Mouse (Mus musculus) embryonic fibroblast, embryonic 13.5 days (primary cell): Measurements from ENCODE around the gene Zbtb42. TPM values are rescaled to one million over a fixed set of nuclear protein-coding genes. Genes with fewer than 3 reads are reported as not detected.

Experiments
- H3K27ac ChIP-seq: 2 replicates; pipeline ENCODE4 v1.5.1; 2012; ENCODE audit warnings: low read length, control low read depth, inconsistent platforms; ENCODE audit not compliant: insufficient read depth
- H3K4me1 ChIP-seq: 2 replicates; pipeline ENCODE4 v1.6.1; 2011; ENCODE audit warnings: low read length; ENCODE audit not compliant: control insufficient read depth, insufficient read depth
- H3K4me3 ChIP-seq: 2 replicates; pipeline ENCODE4 v1.5.1; 2011; ENCODE audit warnings: mild to moderate bottlenecking, control low read depth, low read length; ENCODE audit not compliant: insufficient read depth
- CTCF ChIP-seq: IDR thresholded peaks from 2 replicates; pipeline ENCODE4 v1.5.1; 2011; ENCODE audit warnings: mild to moderate bottlenecking, control low read depth, low read length, moderate library complexity, borderline replicate concordance; ENCODE audit not compliant: insufficient read depth
- POLR2A ChIP-seq: IDR thresholded peaks from 2 replicates; pipeline ENCODE4 v1.6.1; 2011; ENCODE audit warnings: low read depth, mild to moderate bottlenecking, control low read depth, low read length, moderate library complexity
- polyA plus RNA-seq: library from polyadenylated mRNA; stranded (reverse); fragments of >200 nt; gene quantifications from 2 replicates; pipeline ENCODE4 v1.2.4, GENCODE M21; 2011; ENCODE audit warnings: low read depth; ENCODE audit not compliant: missing spikeins, insufficient read length

The Zbtb42 gene
- polyA plus RNA-seq, 1 experiment: 1.2 TPM

DNA sequence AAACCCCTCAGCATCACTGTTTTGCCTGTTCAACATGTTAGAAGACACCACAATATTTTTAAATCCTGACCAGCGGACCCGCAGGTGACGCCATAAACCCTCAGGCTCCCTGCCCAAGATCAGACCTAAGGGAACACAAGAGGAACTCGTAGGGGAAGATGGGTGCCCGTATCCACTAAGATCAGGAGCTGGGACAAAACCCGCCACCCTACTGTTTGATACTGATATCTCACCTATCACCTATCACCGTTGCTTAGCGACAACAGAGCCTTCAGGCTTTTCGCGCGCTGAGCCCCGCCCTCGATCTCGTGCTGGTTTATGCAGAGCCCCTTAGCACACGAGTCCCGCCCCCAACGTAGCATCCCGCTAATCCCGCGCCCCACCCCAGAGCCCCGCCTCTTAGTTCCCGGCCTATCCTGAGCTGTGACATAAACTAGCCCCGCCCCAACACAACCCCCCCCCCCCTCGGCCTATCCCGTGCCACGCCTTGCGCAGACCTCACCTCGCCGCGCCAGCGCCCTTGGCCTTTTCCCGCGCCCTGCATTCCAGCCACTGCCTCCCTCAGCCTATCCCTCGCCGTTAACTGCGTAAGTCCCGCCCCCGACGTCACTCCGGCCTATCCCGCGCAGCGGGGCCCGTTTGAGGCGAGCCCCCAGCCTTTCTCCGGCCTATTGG, 34.3 kb upstream of the Zbtb42 start, which contains the start of gene Siva1:
Gene Siva1, plus strand, starts transcription at position 500 of the 675 bp plus-strand sequence.
- TF ChIP-seq CTCF (no peak), POLR2A (0 out of 2 replicates have a peak, but pooled peaks have one; percentile 36)
- Histone ChIP-seq H3K4me3 (peak within 1 kb of the TSS; percentile 64), H3K4me1 (peaks cover 16% of the 10 kb centered on the region), H3K27ac (peak within 1 kb of the TSS; percentile 72)

DNA sequence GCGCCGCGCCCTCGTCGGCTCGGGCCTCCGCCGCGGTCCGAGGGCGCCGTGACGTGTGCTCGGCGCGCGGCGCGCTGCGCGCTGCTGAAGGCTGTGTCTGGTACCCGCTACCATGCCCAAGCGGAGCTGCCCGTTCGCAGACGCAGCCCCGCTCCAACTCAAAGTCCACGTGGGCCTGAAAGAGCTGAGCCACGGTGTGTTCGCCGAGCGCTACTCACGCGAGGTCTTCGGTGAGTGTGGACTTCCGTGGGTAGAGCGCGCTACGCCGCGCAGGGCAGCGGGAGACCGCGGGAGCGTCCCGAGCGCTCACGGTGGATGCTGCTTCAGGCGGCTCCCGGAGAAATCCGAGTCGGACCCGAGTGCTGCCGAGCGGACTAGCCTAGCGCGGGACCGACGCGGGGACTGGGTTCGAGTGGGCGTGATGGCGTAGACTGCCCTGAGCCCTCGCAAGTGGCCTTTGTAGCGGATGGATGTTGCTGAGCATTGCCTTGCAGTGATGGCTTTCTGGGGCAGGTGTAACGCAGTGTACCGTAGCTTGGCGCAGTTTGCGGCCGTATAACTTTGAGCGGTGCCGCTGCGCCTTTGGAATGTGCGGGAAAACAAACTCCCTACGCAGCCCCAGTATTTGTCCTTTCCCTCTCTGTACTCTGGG, 33.6 kb upstream of the Zbtb42 start:
- peak overlapping the region; percentile 72 for H3K27ac ChIP-seq
- peaks cover 16% of the 10 kb centered on the region for H3K4me1 ChIP-seq
- TF ChIP-seq POLR2A: peak; percentile 79
- no peak for TF ChIP-seq CTCF
- H3K4me3 ChIP-seq: peak overlapping the region; percentile 64

DNA sequence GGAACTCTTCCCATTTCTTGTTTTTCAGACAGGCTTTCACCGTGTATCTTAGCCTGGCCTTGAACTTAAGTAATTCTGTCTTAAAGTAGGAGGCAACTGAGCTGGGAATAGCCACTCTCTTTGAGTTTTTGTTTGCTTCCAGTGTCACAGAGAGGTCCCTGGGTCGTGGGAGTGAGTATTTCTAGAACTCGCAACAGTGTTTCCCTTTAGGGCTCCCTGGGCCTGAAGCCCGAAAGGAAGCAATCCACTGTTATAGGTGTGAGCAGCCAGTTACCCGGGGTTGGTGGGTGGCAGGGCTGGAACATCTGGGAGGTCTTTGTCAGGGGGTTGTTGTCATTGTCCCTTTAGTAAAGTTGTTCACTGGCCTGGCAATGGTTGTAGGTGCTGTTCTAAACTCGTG, 32.5 kb upstream of the Zbtb42 start:
- TF ChIP-seq CTCF (no peak), POLR2A (no peak)
- Histone ChIP-seq H3K4me3 (peak overlapping the region; percentile 64), H3K4me1 (peaks cover 16% of the 10 kb centered on the region), H3K27ac (peak overlapping the region; percentile 72)

DNA sequence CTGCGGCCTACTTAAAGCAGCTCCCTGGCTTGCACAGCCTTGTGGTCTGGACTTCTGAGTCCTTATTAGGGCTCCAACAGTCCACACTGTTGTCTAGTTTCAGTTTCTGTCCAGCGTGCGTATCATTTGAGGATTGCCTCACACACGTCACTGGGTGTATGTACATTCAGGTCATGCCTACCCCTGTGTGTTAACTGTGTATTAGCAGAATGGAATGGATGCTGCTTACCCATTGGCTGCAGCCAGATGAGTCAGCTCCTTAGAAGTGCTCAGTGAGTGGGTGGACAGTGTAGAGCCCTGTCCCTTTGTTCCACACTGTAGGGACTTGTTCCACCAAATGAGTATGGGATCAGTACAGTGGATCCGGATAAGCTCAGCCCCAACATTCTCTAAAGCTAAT, 30.5 kb upstream of the Zbtb42 start:
- Histone ChIP-seq H3K4me1 (peaks cover 16% of the 10 kb centered on the region), H3K4me3 (no peak overlapping the region), H3K27ac (peak overlapping the region; percentile 35; the same call in 1 of the 2 replicates)
- no peak for TF ChIP-seq POLR2A
- TF ChIP-seq CTCF: no peak

DNA sequence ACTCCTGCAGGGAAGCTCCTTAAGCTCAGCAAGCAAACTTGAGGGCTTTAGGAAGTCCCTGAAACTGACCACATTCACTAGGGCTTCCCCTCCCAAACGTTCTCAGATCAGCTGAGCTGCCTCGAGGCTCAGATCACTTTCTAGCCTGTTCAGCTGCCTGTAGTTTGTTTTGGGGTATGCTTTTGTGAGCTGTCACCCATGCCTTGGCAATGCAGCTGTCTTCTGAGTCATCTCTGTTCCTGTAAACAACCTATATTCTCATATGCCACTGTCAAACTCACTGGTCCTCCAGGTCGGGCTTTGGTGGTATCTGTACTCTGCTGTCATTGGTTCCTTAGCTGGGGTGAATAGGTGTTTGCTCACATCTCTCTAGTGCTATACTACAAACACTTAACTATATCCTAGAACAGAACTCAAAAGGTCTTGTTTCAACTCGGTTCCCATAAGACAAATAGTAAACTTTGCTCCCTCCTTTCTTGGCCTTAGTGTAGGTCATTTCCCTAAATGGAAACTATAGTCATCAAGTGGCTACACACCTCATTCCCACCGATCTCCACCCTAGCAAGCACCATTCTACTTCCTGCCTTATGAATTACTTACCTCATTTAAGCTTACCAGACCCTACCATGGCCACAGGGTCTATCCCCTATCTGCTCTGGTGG, 26.7 kb upstream of the Zbtb42 start:
- H3K4me3 ChIP-seq: no peak overlapping the region
- peaks cover 11% of the 10 kb centered on the region for H3K4me1 ChIP-seq
- no peak overlapping the region for H3K27ac ChIP-seq
- TF ChIP-seq CTCF (no peak), POLR2A (no peak)

DNA sequence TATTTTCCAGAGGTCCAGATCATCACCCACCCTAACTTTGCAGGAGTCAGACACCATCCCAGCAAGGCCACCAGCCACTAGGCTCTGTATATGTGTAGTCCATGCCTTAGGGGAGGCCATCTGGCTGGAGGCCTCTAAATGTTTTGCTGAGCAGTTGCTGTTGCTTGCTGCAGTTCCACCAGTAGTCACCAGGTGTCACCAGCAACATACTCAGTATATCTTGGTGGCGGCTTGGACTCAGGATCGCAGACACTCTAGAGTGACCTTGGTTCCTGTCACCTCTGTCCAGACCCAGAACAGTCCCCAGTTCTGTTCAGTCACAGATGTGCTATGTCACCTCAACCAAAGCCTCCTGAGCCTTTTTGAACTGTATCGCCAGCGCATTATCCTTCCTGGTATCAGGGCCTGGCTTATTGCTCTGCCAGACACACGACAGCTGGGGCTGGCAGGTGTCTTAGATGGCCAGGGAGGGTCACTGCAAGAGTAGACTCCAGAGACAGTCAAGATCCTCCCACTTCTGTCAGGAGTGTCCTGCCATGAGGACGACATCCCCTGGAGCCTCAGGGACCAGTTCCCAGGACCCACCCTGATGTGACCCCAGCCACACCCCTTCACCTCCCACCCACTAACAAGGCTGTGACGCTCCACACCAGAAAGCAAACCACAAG, 25.3 kb upstream of the Zbtb42 start:
- Histone ChIP-seq H3K27ac (no peak overlapping the region), H3K4me1 (peaks cover 5% of the 10 kb centered on the region), H3K4me3 (no peak overlapping the region)
- peak; percentile 74; the same call in 1 of the 2 replicates for TF ChIP-seq CTCF
- no peak for TF ChIP-seq POLR2A

DNA sequence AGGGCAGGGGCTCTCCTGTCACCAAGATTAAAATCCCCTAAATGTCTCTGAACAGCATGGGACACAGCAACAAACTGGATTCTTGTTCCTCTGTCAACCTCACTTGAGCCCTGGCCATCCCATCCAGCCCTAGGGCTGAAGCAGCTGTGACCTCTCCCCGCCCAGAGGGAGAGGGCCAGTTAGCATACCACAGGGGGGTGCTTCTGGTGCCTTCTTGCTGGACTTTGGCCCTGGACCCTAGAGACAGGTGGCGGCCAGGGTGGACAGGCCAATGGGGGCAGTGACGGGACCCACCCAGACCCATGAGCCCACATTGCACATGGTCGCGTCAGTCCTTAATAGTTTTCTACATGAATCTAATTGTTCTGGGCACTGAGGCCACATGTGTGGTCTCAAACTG, 24.6 kb upstream of the Zbtb42 start:
- TF ChIP-seq POLR2A (no peak), CTCF (no peak)
- H3K27ac ChIP-seq: no peak overlapping the region
- no peak overlapping the region for H3K4me3 ChIP-seq
- H3K4me1 ChIP-seq: no peaks in the 10 kb centered on the region

DNA sequence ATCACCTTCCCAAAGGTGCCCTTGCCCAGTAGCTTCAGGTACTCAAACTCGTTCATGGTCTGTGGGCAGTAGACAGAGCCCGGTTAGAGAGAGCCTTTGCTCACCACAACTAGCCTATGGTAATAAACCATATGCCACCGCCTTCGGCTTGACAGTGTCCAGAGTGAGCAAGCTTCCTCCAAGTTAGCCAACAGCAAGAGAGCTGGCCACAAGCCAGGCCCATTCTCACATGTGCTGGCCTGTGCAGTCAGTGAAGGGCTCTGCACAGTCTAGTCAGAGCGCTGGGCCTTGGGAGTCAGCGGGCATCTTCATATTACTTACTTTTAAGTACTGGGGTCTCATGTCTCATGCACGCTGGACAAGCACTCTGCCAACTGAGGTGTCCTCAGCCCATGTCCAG, 20.0 kb upstream of the Zbtb42 start:
- Histone ChIP-seq H3K4me1 (no peaks in the 10 kb centered on the region), H3K27ac (no peak overlapping the region), H3K4me3 (no peak overlapping the region)
- TF ChIP-seq CTCF (no peak), POLR2A (no peak)

DNA sequence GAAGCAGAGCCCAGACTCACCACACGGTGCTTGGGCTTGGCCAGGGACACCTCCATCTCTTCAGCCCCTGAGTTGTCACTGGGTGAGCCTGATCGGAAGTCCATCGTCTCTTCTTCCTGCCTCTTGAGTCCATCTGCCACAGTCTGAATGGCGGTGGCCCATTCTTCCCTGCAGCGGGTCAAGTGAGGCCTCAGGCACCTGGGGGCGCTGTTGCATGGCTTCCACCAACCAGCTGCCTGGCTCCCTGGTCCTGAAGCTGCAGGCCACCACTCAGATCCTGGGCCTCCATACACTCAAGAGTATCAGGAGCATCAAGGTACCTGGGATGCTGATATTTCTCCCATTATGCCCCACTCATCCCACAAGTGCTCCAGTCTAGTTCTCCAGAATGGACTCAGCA, 19.5 kb upstream of the Zbtb42 start:
- Histone ChIP-seq H3K27ac (no peak overlapping the region), H3K4me1 (no peaks in the 10 kb centered on the region)

More for the DNA sequence above, 19.5 kb upstream of the Zbtb42 start:
- TF ChIP-seq POLR2A: no peak
- peak; percentile 10; the same call in 1 of the 2 replicates for TF ChIP-seq CTCF
- H3K4me3 ChIP-seq: no peak overlapping the region
